Mouse (Mus musculus) heart, adult 2 months (tissue): ENCODE results near the gene Efhd1. TPM values are rescaled to one million over a fixed set of nuclear protein-coding genes. Genes with fewer than 3 reads are reported as not detected.

Experiments used
- DNase-seq, 2 experiments: peaks; one replicate each; pipeline ENCODE4 v3.0.0; 2021
- H3K27ac ChIP-seq: fragments of 200-600 bp; 2 replicates; pipeline ENCODE4 v1.8.1; 2022
- H3K27me3 ChIP-seq: fragments of 200-500 bp; 2 replicates; pipeline ENCODE4 v1.6.1; 2012; ENCODE audit warnings: mild to moderate bottlenecking, low read length, inconsistent platforms, mixed read lengths; ENCODE audit not compliant: control insufficient read depth, insufficient read depth
- H3K36me3 ChIP-seq: fragments of 200-500 bp; 2 replicates; pipeline ENCODE4 v1.6.1; 2012; ENCODE audit warnings: low read length, inconsistent platforms; ENCODE audit not compliant: control insufficient read depth, insufficient read depth
- H3K4me1 ChIP-seq: fragments of 200-500 bp; 2 replicates; pipeline ENCODE4 v1.6.1; 2011; ENCODE audit warnings: low read length; ENCODE audit not compliant: control insufficient read depth, insufficient read depth
- H3K4me3 ChIP-seq: fragments of 200-600 bp; 2 replicates; pipeline ENCODE4 v1.8.1; 2022
- H3K79me2 ChIP-seq: fragments of 200-500 bp; replicated peaks from 2 replicates; pipeline ENCODE4 v1.6.1; 2012; ENCODE audit warnings: mild to moderate bottlenecking, inconsistent platforms, low read length, moderate library complexity, mixed read lengths; ENCODE audit not compliant: control insufficient read depth, insufficient read depth
- H3K9ac ChIP-seq: fragments of 200-500 bp; 2 replicates; pipeline ENCODE4 v1.6.1; 2012; ENCODE audit warnings: low read depth, mild to moderate bottlenecking, control low read depth, inconsistent platforms, low read length, mixed read lengths
- CTCF ChIP-seq: fragments of 200-600 bp; IDR thresholded peaks from 2 replicates; pipeline ENCODE4 v1.8.1; 2022; ENCODE audit warnings: antibody characterized with exemption, mild to moderate bottlenecking, moderate library complexity
- EP300 ChIP-seq: fragments of 200-500 bp; IDR thresholded peaks from 2 replicates; pipeline ENCODE4 v1.6.1; 2011; ENCODE audit warnings: low read depth, low read length, control low read depth; ENCODE audit not compliant: insufficient read depth
- POLR2A ChIP-seq: fragments of 200-500 bp; IDR thresholded peaks from 2 replicates; pipeline ENCODE4 v1.6.1; 2011; ENCODE audit warnings: mild to moderate bottlenecking, low read depth, low read length, control low read depth; ENCODE audit not compliant: insufficient read depth
- WGBS: fragments of 180-500 bp; shearing (Covaris S2); methylation state at CpG from one replicate; pipeline ENCODE4 v1.1.7; 2018; 5-methylcytosine and 5-hydroxymethylcytosine counted together
- intact Hi-C: fragments of 180-260 bp; cut with DNase I; formaldehyde crosslinking; loops from one replicate; pipeline ENCODE4 v1.15.1; 2025
- polyA plus RNA-seq: library from polyadenylated mRNA; depleted of rRNA; stranded (reverse); fragments of >200 nt; gene quantifications from 2 replicates; pipeline ENCODE4 v1.2.3, GENCODE M21; 2012
- total RNA-seq, 2 experiments: library from RNA; stranded (reverse); gene quantifications; 2 replicates each; pipeline ENCODE4 v1.2.3; 2021

Efhd1 gene
- total and polyA plus RNA-seq, 3 experiments, result 3.1 to 6.6 (median 5.1) TPM

- Histone ChIP-seq H3K4me3 (no peak overlapping the region), H3K79me2 (no peaks in the 10 kb centered on the region), H3K9ac (no peak overlapping the region), H3K36me3 (no peaks in the 10 kb centered on the region), H3K4me1 (no peaks in the 10 kb centered on the region), H3K27ac (no peak overlapping the region), H3K27me3 (no peaks in the 10 kb centered on the region)
- no peak for DNase-seq
- 90% methylated on average over 2 of the region's 2 CpGs for WGBS
- no peak for TF ChIP-seq POLR2A
- no peak for TF ChIP-seq CTCF
- no peak for TF ChIP-seq EP300
- intact Hi-C loops, result no loop called here
Observed at GRCm38 (mm10) chr1:87301971-87302370, 37.8 kb downstream of the Efhd1 start.

GRCm38 (mm10) chr1:87308952-87309351 lies 44.8 kb downstream of the Efhd1 start:
- H3K27me3 ChIP-seq, result no peaks in the 10 kb centered on the region

DNA sequence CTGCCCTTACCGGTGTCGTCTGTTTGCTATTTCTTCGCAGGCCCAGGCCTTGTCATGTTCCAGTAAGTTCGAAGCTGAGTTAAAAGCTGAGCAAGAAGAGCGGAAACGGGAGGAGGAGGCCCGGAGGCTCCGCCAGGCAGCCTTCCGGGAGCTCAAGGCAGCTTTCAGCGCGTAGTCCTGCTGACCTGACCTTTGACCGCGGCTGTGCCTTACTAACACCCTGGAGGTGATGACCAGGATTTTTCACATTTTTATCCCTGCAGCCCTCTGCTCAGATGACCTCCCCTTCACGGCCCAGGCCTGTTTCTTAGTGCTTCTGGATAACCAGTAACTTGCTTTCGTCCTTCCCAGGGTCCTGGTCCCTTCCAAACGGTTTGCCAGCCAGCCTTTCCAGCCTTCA lies 45.5 kb downstream of the Efhd1 start:
- H3K9ac ChIP-seq, result no peak overlapping the region
- no peak for DNase-seq
- WGBS, result 71% methylated on average over 16 of the region's 16 CpGs
- H3K27ac ChIP-seq, result no peak overlapping the region
- no peak overlapping the region for H3K4me3 ChIP-seq
- no peak for TF ChIP-seq EP300
- no peak for TF ChIP-seq POLR2A
- no peak for TF ChIP-seq CTCF
- no peaks in the 10 kb centered on the region for H3K27me3 ChIP-seq
- no peaks in the 10 kb centered on the region for H3K4me1 ChIP-seq
- no peaks in the 10 kb centered on the region for H3K36me3 ChIP-seq
- intact Hi-C loops, result no loop called here
- H3K79me2 ChIP-seq, result no peaks in the 10 kb centered on the region

More at GRCm38 (mm10) chr1:87308952-87309351, 44.8 kb downstream of the Efhd1 start:
- no peak overlapping the region for H3K27ac ChIP-seq
- no peak for TF ChIP-seq POLR2A
- WGBS, result 88% methylated on average over 3 of the region's 3 CpGs
- H3K9ac ChIP-seq, result no peak overlapping the region
- H3K4me3 ChIP-seq, result no peak overlapping the region
- intact Hi-C loops, result no loop called here
- H3K36me3 ChIP-seq, result no peaks in the 10 kb centered on the region
- no peaks in the 10 kb centered on the region for H3K4me1 ChIP-seq
- DNase-seq, result no peak
- no peaks in the 10 kb centered on the region for H3K79me2 ChIP-seq

- TF ChIP-seq CTCF (no peak), EP300 (no peak), POLR2A (no peak)
- DNase-seq, result no peak
- H3K4me1 ChIP-seq, result no peaks in the 10 kb centered on the region
- H3K79me2 ChIP-seq, result no peaks in the 10 kb centered on the region
- no peak overlapping the region for H3K27ac ChIP-seq
- no peak overlapping the region for H3K4me3 ChIP-seq
- intact Hi-C loops, result no loop called here
- H3K27me3 ChIP-seq, result no peaks in the 10 kb centered on the region
- no peaks in the 10 kb centered on the region for H3K36me3 ChIP-seq
- 84% methylated on average over 2 of the region's 2 CpGs for WGBS
- H3K9ac ChIP-seq, result no peak overlapping the region
Observed at GRCm38 (mm10) chr1:87312681-87313080, 48.5 kb downstream of the Efhd1 start.

DNA sequence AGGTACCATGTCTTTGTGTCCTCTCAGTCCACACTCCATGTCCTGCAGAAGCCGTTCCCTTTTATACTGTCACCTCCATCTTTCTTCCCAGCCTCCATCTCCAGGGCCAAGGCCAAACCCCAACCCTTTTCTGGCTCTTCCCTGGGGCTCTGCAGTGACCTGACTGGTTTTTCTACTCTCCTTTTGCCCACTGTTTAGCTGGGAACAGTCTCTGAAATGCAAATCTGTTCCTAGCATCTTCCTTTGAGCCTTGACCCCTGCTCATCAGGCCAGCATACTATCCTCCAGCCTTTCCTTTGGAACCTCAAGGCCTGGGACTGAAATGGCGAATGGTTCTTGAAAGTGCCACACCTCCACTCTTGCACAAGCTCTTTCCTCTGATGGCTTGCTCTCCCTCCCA lies 49.0 kb downstream of the Efhd1 start:
- no peak overlapping the region for H3K4me3 ChIP-seq
- H3K27ac ChIP-seq, result no peak overlapping the region
- no peak overlapping the region for H3K9ac ChIP-seq
- no peak for DNase-seq
- no peaks in the 10 kb centered on the region for H3K79me2 ChIP-seq
- H3K36me3 ChIP-seq, result no peaks in the 10 kb centered on the region
- no peak for TF ChIP-seq POLR2A
- no peak for TF ChIP-seq EP300
- TF ChIP-seq CTCF, result no peak
- 97% methylated on average over 2 of the region's 2 CpGs for WGBS
- H3K27me3 ChIP-seq, result no peaks in the 10 kb centered on the region
- intact Hi-C loops, result no loop called here
- H3K4me1 ChIP-seq, result no peaks in the 10 kb centered on the region

DNA sequence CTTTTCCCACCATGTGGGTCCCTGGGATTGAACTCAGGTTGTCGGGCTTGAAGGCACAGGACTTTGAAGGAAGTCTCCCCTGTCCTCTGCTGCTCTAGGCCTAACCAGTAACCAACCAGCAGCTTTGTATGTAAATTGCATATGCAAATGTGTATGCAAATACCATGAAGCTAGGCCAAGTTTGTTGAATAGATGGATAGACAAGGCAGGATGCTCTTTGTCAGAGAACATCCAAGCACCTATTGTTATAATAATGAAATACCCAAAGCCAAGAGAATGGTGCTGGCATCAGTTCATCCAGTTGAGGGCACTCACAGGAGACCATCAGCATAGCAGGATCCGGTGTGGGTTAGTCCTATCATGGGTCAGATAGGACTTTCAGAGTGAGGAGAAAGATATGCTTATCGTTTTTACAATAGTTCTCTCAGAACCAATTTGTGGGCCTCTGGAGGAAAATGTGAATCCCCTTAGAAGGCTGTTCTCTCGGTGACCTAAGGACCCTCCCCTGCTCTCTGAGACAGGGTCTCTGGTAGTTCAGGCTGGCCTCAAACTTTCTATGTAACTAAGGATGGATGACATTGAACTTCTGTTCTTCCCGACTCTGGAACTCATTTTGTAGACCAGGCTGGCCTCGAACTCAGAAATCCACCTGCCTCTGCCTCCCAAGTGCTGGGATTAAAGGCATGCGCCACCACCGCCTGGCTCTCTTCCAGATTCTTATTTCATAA lies 49.8 kb downstream of the Efhd1 start:
- H3K27me3 ChIP-seq, result no peaks in the 10 kb centered on the region
- H3K27ac ChIP-seq, result no peak overlapping the region
- H3K4me1 ChIP-seq, result no peaks in the 10 kb centered on the region
- H3K9ac ChIP-seq, result no peak overlapping the region
- H3K4me3 ChIP-seq, result no peak overlapping the region
- no peak for TF ChIP-seq EP300
- TF ChIP-seq CTCF, result no peak
- TF ChIP-seq POLR2A, result no peak
- intact Hi-C loops, result no loop called here
- DNase-seq, result no peak
- H3K36me3 ChIP-seq, result no peaks in the 10 kb centered on the region
- no peaks in the 10 kb centered on the region for H3K79me2 ChIP-seq
- WGBS, result 87% methylated on average over 8 of the region's 8 CpGs
